Mouse (Mus musculus) stomach, postnatal 0 days (tissue): ENCODE measurements at regions not wholly inside any gene's neighbourhood (a gene's known extent, or its start where the extent isn't known, plus 50 kb on each side); places are given as distances from the start of the nearest gene placed in this dataset.

ENCODE experiments used
- ATAC-seq: fragments of 200-750 bp; cut with Nextera tagmentation; 2 replicates; pipeline ENCODE4 v1.8.0; 2017; ENCODE audit not compliant: low FRiP score, low TSS enrichment
- DNase-seq: peaks from one replicate; pipeline ENCODE4 v3.0.0-alpha.2; 2016; ENCODE audit warnings: low spot score
- H3K27ac ChIP-seq: fragments of 300-500 bp; sonication (generic); replicated peaks from 2 replicates; pipeline ENCODE4 v1.5.1; 2014; ENCODE audit warnings: mild to moderate bottlenecking, control low read depth
- H3K27me3 ChIP-seq: fragments of 300-500 bp; sonication (generic); 2 replicates; pipeline ENCODE4 v1.6.1; 2014; ENCODE audit warnings: low read length; ENCODE audit not compliant: control insufficient read depth, insufficient read depth
- H3K36me3 ChIP-seq: fragments of 300-500 bp; sonication (generic); 2 replicates; pipeline ENCODE4 v1.6.1; 2014; ENCODE audit warnings: low read length, mixed read lengths; ENCODE audit not compliant: control insufficient read depth, insufficient read depth
- H3K4me1 ChIP-seq: fragments of 300-500 bp; sonication (generic); replicated peaks from 2 replicates; pipeline ENCODE4 v1.6.1; 2014; ENCODE audit warnings: antibody characterized with exemption; ENCODE audit not compliant: control insufficient read depth, insufficient read depth
- H3K4me2 ChIP-seq: fragments of 300-500 bp; sonication (generic); replicated peaks from 2 replicates; pipeline ENCODE4 v1.6.1; 2014; ENCODE audit warnings: low read depth, mild to moderate bottlenecking, control low read depth, moderate library complexity
- H3K4me3 ChIP-seq: fragments of 300-500 bp; sonication (generic); 2 replicates; pipeline ENCODE4 v1.5.1; 2014; ENCODE audit warnings: low read depth, low read length, control low read depth
- H3K9ac ChIP-seq: fragments of 300-500 bp; sonication (generic); 2 replicates; pipeline ENCODE4 v1.6.1; 2014; ENCODE audit warnings: mild to moderate bottlenecking, low read length, control low read depth, mixed read lengths
- H3K9me3 ChIP-seq: fragments of 300-500 bp; sonication (generic); 2 replicates; pipeline ENCODE4 v1.6.1; 2016; ENCODE audit warnings: low read length; ENCODE audit not compliant: control insufficient read depth
- CTCF ChIP-seq: IDR thresholded peaks from 2 replicates; pipeline ENCODE4 v1.5.1; 2016; ENCODE audit warnings: antibody characterized with exemption, low read depth, mild to moderate bottlenecking, moderate library complexity
- EP300 ChIP-seq: optimal IDR thresholded peaks from 2 replicates; pipeline ENCODE3; 2016; ENCODE audit warnings: antibody characterized with exemption
- WGBS: fragments of 180-500 bp; shearing (Covaris S2); extraction: QIAGEN DNeasy Blood & Tissue Kit; methylation state at CpG from one replicate; pipeline ENCODE4 v1.1.7; 2014; 5-methylcytosine and 5-hydroxymethylcytosine counted together

- TF ChIP-seq EP300 (no peak), CTCF (no peak)
- no peaks in the 10 kb centered on the region for H3K9me3 ChIP-seq
- H3K36me3 ChIP-seq = no peaks in the 10 kb centered on the region
- 79% methylated on average over 5 of the region's 5 CpGs for WGBS
- H3K4me2 ChIP-seq = no peak overlapping the region
- no peak overlapping the region for H3K9ac ChIP-seq
- no peaks in the 10 kb centered on the region for H3K4me1 ChIP-seq
- H3K4me3 ChIP-seq = no peak overlapping the region
- H3K27me3 ChIP-seq = no peaks in the 10 kb centered on the region
- no peak for DNase-seq
- ATAC-seq = no peak
- H3K27ac ChIP-seq = no peak overlapping the region
These were observed 156.6 kb downstream of the Tmem161b start for GRCm38 (mm10) chr13:84378553-84379332.

DNA sequence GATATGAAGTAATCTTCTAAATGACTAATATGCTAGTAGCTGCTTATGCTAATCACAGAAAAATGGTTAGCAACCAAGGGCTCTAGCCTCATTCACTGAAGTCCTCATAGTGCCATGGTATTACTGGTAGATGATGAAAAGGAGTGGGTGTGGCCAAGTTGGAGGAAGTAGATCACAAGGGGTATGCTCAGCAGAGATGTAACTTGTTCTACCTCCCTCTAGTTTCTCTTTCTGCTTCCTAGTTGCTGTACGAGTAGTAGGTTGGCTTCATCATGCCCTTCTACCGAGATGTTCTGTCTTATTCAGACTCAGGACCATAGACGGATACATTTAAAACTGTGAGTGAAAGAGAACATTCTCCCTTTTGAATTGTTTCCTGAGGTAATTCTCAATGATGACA is 169.5 kb downstream of the Tmem161b start:
- H3K4me3 ChIP-seq = no peak overlapping the region
- H3K4me2 ChIP-seq = no peak overlapping the region
- DNase-seq = no peak
- H3K27ac ChIP-seq = no peak overlapping the region
- no peak for ATAC-seq
- no peaks in the 10 kb centered on the region for H3K27me3 ChIP-seq
- H3K9ac ChIP-seq = no peak overlapping the region
- H3K9me3 ChIP-seq = no peaks in the 10 kb centered on the region
- no peaks in the 10 kb centered on the region for H3K4me1 ChIP-seq
- 88% methylated on average over 3 of the region's 3 CpGs for WGBS
- no peaks in the 10 kb centered on the region for H3K36me3 ChIP-seq
- TF ChIP-seq EP300 (no peak), CTCF (no peak)

- no peak for DNase-seq
- Histone ChIP-seq H3K4me2 (no peak overlapping the region), H3K4me1 (no peaks in the 10 kb centered on the region), H3K9ac (no peak overlapping the region), H3K27ac (no peak overlapping the region), H3K4me3 (no peak overlapping the region), H3K36me3 (no peaks in the 10 kb centered on the region), H3K9me3 (no peaks in the 10 kb centered on the region), H3K27me3 (no peaks in the 10 kb centered on the region)
- WGBS = 42% methylated on average over 7 of the region's 7 CpGs
- TF ChIP-seq EP300 = no peak
- TF ChIP-seq CTCF = no peak
- no peak for ATAC-seq
These were observed 176.6 kb downstream of the Tmem161b start for GRCm38 (mm10) chr13:84398476-84399344.

- Histone ChIP-seq H3K27ac (no peak overlapping the region), H3K9me3 (no peaks in the 10 kb centered on the region), H3K4me3 (no peak overlapping the region), H3K27me3 (no peaks in the 10 kb centered on the region), H3K4me1 (no peaks in the 10 kb centered on the region), H3K4me2 (no peak overlapping the region), H3K9ac (no peak overlapping the region), H3K36me3 (no peaks in the 10 kb centered on the region)
- DNase-seq (no peak), ATAC-seq (no peak)
- TF ChIP-seq EP300 (no peak), CTCF (no peak)
- 27% methylated on average over 3 of the region's 3 CpGs for WGBS
These were observed 177.5 kb downstream of the Tmem161b start for GRCm38 (mm10) chr13:84399345-84400170.

DNA sequence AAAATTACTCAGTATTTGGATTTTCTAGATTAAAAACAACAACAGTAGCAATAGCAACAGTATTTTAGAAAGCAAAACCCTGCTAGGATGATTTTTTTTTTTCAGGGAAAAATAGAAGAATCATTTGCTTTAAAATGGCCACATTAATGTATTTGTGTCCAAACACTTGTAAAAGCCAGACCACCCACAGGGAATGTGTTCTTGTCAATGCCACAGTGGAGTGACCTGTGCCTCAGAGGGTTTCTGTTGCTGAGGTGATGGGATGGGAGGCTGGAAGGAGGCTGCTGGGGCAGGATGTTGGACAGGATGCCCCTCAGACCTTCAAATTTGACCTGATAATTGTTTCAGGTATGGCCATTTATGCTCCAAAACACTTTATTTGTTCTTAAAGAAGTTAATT is 178.9 kb downstream of the Tmem161b start:
- TF ChIP-seq EP300 = no peak
- no peak for TF ChIP-seq CTCF
- Histone ChIP-seq H3K27ac (no peak overlapping the region), H3K9ac (no peak overlapping the region), H3K4me1 (no peaks in the 10 kb centered on the region), H3K4me3 (no peak overlapping the region), H3K4me2 (no peak overlapping the region), H3K9me3 (no peaks in the 10 kb centered on the region), H3K27me3 (no peaks in the 10 kb centered on the region), H3K36me3 (no peaks in the 10 kb centered on the region)
- ATAC-seq (no peak), DNase-seq (no peak)
